Mouse (Mus musculus): Measurements from ENCODE around the gene E330021D16Rik.
"Not testable (repeated sequence)": the region's sequence is repeated elsewhere in the genome, so short reads cannot be mapped to it uniquely, and the experiment has no call there.

Gene E330021D16Rik

DNA sequence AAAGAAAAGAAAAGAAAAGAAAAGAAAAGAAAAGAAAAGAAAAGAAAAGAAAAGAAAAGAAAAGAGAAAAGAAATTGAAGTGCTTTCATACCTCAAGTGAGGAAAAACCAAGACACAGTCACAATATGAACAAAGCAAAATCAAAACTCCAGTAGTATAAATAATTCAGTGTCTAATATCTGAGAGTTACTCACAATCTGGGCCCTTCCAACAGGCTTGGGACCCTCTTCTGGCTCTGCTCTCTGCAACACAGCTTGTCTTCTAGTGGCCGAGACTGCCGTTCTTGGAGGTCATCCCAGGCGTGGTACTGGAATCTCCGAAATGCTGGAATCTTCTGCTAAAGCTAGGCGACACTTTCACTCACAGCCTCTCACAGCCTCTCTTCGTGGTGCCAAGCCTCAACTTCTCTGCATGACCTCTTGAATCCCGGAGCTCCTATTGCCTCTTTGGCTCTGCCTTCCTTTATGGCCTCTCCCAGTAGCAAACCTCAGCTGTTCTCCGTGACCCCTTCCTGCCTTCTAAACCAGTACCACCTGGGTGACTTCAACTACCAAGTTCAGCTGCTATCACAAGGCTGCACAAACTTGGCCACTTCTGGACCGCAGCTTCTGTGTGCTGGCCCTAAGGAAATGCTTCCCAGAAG, at the start of gene E330021D16Rik:
Gene E330021D16Rik (minus strand): TSS at position 437 of the 643 bp plus-strand sequence.
- DNase-seq (ENCODE audit: low read depth): peak; percentile 57

DNA sequence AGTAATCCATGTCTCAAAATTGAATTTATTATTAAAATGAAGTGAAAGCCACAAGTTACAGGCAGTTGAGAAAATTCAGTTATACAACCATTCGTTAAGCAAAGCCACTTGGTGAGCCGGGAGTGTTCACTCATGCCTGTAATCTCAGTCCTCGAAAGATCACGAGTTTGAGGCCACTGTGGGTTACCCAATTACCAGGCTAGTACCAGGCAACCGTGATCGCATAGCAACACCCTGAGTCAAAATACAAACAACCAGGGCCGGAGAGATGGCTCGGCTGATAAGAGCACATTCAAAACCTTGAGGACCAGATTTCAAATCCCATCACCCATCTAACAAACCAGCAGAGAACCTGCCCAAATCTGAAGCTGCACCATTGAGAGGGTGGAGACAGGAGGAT, 49.7 kb upstream of the E330021D16Rik start:
- DNase-seq (ENCODE audit: low read depth): peak; percentile 83

DNA sequence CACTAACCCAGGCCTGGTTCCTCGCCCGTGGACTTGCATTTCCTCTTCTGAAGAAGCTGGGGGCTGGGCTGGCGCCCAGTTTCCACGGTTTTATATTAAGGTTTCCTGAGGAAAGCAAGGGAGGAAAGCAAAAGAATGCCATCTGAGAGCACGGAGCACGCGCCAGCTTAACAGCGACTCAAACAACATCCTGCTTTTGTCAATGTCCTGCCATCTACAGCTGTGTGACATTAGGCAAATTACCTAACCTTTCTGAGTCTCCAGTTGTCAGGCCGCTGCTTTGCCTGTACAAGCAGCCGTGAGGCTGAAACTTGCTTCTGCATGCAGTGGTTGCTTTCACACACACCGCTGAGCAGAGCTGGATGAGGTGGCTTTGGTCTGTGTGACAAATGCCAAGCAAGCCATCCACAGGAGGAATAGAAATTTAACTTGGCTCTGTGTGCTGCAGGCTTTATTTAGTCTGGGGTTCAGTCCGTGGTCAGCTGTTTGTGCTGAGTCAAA, 48.8 kb upstream of the E330021D16Rik start:
- DNase-seq (ENCODE audit: low read depth): peak; percentile 75

DNA sequence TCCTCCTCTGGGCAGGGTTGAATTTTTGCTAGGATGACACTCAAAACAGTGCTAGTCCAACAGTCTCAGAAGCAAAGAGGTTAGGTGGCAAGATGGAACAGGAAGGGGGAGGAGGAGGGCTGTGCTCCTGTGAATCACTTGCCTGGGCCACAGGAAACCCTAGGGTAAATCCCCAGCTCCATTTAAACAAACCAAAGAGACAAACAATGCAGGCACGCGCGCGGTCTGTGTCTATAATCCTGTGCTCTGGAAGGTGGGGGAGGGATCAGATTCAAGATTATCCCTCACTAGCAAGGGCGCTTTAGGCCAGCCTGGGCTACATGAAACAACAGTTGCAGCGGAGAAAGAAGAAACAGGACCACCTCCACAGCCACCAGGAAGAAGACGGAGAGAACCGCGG, 48.1 kb upstream of the E330021D16Rik start:
- DNase-seq (ENCODE audit: low read depth): peak; percentile 90

DNA sequence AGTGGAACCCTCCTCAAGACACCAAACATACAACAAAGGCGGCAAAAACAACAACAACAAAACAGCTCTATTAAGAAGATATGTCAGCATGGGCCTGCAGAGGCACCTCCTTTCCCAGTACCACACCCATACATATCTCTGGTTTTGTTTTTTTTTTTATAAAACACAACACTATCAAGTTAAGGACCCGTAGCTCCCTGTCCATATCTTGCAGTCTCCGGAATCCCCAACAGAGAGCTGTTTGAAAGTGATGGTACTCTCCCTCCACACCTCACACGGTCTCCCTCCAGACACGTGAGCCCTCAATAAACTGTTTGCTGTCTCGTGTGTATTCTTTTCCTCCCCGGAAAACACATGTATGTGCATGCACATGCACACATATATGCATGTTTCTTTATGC, 43.8 kb upstream of the E330021D16Rik start:
- no peak for DNase-seq (ENCODE audit: low read depth)

DNA sequence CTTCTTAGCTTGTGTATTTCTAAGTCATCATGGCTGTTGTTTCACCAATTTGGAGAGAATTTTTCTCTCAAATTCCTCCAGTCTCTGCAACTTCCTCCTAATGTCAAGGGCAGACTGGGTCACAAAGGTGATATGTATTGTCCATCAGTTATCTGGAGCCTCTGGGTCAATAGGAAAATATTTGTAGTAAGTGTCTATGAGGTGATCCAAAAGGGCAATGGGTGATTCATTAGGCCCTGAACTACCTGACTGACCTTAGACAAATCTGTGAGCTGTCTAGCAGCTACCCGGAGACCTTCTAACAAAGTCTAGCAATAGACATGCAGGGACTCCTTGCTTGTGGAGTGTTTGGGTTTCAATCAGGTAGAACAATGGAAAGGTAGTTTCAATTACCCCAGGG, 40.9 kb upstream of the E330021D16Rik start:
- no peak for DNase-seq (ENCODE audit: low read depth)

DNA sequence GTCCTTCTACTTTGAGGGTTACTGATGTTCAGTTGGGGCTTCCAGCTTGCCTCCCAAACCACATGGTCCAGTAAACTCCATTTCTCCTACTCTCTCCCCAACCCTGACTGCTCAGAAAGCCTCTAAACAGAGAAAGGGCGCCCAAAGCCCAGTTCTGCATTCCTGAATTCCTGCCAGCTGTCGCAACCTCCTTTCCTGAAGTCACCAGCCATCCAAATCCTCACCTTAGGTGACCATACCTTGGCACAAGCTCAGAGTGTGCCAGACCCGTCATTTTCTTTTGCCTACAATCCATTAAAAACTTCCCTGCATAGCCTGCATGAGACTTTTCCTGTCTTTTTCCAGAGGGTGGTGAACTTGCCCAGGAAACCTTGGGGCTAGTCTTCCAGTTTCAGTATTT, 40.3 kb upstream of the E330021D16Rik start:
- DNase-seq (ENCODE audit: low read depth): no peak

DNA sequence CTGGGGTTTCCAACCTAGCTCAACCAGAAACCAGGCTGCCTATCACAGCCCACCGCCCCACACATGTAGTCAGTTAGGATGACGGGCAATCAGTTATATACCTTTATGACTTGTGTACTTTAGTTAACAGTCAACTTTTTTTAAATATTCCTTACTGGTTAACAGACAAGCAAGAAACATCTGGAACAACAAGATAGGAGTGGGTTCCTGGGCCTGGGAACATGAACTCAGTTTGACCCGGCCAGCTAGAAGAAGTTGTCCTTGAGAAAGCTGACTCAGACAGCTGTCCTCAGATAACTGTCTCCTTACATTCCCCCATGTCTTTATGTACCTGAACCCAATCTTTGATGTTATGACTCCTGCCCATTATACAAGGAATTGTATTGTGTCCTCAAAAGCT, 37.3 kb upstream of the E330021D16Rik start:
- no peak for DNase-seq (ENCODE audit: low read depth)

DNA sequence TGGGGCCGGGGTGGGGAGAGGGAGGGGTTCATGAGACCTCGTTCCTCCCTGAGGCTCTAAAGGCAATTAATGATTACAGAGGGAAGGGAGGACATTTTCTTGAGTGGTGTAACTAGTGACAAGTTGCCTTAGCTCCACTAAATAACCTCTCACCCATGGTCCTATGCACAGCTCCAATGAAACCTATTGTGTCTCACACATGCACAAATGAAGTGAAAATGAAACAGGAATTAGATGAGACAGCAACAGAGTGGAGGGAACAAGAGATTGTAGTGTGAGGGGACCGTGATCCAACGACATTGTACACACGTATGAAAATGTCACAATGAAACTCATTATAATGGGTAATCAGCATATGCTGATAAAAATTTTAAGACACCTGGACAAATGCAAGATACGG, 35.5 kb upstream of the E330021D16Rik start:
- DNase-seq (ENCODE audit: low read depth): peak; percentile 52

DNA sequence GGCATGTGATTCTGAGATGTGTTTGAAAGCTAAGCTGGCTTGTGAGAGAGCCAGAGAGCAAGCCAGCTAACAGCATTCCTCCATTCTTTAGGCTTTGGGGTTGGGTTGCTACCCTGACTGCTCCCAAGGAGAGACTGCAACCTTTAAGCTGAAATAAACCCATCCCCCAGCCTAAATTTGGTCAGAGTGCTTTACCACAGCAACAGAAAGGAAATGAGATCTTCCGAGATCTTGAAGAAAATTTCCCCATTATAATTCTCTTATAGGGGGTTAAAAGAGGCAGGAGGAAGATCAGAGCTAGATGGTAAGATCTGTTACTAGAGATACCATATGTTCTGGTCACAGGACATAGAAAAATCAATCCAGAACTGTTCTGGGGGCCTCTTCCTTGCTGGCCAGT, 34.6 kb upstream of the E330021D16Rik start:
- peak; percentile 84 for DNase-seq (ENCODE audit: low read depth)

DNA sequence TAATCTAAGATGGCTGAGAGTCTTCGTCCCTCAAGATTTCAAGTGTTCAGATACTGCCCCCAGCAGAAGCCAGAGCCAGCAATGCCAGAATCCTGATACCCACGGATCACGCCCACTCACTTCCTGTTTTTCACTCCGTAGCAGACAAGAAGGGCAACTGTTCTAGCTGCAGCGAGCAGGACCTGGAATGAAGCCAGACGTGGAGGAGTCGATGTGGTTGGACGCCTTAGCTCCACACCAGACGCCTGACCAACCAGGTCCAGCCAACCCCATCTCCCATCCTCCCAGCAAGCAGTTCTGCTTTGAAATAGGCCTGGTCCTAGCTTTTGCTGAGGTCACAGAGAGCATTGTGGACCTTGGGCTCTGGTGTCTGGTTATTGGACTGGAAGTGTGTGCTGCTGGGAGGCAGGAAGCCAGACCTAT, 33.9 kb upstream of the E330021D16Rik start:
- peak; percentile 83 for DNase-seq (ENCODE audit: low read depth)

DNA sequence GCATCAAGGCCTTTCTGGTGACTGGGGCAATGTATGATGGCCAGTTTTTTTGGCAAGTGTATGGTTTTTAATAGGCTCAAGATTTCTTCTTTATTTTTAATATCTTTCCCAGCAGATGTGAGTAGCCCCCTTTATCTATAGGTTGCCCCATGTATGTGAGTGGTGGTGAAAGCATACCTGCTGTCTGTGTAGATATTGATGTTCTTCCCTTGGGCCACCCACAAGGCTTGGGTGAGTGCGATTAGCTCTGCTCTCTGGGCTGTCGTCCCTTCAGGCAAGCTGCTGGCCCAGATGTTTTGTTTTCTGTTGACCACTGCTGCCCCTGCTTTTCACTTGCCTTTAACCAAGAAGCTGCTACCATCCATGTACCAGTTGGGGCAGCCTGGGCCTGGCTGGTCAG, 23.8 kb upstream of the E330021D16Rik start:
- DNase-seq (ENCODE audit: low read depth): not testable (repeated sequence)

DNA sequence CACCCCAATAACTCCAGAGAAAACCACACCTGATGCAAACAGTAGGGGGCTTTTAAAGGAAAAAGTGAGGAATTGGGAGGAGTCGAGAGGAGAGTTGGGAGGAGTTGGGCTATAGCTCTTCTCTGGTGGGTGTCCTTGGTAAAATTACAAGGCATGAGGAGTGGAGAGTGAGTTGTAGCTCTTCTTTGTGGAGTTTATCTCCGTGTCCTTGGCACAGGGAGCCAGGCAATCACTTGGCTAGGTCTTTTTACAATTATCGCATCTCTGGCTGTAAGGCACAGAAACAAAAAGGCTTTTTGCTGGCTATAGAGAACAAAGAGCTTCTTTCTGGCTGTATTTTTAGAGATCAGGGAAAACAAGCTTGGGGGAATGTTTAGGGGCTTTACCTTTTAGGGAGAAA, 20.8 kb upstream of the E330021D16Rik start:
- DNase-seq (ENCODE audit: low read depth): not testable (repeated sequence)

DNA sequence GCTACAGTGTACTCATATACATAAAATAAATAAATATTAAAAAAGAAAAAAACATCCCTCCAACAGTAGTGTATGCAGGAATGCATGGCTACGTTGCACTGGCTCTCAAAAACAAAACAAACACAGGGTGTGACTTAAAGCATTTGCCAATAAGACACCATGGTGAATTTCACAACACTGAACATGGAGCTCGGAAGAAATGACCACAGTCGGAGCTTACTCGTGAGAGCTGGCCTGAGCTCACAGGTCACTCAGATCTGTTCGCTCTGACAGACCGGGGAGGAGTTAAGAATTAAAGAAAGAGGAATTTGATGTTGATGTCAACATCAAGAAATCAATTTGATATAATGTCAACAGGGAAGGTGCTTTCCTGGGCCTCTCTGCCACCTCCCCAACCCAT, 18.2 kb upstream of the E330021D16Rik start:
- no peak for DNase-seq (ENCODE audit: low read depth)

DNA sequence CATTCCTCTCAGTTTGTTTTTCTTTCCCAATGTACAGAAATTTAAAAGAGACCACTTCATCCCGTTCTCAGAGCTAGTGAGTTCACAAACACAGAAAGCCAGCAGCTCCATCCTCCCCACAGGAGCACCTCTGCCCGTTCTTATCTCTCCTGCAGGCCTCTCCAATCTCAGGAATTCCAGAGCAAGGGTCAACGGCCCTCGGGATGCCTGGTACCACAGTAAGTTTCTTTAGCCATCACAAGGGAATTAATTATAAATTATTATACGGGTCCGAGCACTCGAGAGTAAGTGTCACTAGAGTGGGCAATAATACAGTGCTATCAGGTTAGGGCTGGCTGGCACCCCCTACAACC, 16.5 kb upstream of the E330021D16Rik start:
- DNase-seq (ENCODE audit: low read depth): no peak

DNA sequence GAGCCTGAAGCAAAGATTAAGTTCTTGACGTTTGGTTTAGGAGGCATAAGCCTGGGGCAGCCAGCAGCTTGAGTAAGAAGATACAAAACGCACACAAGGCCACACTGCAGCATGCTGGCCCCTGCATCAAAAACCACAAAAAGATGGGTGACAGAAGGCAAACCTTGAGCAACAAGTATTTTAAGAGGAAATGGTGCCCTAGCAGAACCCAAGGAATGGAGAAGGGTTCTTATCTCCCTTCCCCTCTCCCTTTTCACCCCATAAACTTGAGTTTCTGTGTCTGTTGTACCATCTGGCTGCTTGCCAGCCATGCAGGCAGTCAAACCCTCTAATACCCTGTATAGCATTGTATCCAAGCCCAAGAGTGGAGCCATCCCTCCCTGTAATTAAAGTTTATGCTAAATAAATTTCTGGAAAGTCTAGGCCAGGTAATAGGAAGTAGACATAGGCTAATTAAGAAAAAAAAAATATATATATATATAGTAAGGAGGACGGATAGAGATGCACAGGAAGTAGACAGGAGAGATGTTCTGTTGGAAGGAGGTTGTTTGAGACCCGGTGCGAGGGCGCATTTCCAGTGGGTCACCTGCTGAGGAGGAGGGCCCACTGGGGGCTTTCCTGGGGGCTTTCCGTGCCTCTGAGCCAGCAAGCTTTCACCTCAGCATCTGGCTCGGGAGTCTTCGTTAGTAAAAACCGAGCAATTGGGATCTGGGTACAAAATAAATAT, 16.0 kb upstream of the E330021D16Rik start:
- DNase-seq (ENCODE audit: low read depth): peak; percentile 43

DNA sequence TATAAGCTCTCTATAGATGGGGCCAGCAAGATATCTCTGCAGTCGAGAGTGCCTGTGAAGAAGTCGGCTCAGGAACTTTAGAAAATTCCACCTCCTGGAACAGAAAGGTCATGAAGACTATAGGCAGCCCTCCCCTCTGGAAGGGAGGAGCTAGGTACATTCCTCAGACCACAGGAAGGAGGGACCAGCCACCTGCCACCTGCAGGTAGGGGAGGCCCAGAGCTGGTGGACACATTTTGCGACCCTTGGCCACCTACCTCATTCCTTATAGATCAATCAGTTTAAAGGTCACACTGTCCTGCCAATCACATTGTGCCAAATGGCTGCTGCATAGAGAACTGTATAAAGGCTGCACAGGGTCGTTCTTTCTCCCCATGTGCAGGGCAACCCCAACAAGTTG, 14.1 kb upstream of the E330021D16Rik start:
- no peak for DNase-seq (ENCODE audit: low read depth)

DNA sequence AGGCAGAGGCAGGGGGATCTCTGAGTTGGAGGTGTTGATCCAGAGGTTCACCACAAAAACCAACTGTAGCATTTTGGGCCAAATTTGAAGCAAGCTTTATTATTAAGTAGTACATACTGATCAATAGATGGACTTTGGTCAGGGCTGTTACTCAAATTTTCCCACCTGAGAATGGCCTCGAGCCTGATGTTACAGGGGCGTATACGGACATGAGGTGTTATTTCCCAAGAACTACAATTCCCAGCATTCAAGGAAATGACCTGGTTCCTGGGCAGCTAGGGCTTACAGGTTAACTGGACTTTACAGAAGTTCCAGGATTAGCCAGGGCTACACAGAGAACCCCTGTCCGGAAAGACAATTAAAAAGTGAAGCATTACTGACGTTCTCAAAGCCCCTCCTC, 13.0 kb upstream of the E330021D16Rik start:
- DNase-seq (ENCODE audit: low read depth): no peak

DNA sequence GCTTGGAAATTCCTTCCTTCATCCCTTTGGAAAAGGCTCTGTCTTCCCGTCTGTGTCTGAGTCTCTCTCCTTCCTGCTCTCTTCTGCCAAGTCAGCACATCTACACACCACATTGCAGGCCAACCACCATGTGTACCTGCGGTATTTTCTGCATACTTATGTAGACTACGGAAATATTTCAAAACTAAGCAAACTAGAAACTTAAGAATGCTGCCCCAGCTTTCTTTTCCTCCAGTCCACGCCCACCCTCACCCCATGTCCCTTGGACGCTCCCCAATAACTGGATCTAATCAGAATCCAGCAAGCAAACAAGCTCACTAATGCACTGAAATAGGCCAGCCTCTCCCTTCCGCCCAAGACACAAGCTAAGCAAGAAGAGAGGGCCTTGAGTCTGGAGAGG, 11.9 kb upstream of the E330021D16Rik start:
- no peak for DNase-seq (ENCODE audit: low read depth)

DNA sequence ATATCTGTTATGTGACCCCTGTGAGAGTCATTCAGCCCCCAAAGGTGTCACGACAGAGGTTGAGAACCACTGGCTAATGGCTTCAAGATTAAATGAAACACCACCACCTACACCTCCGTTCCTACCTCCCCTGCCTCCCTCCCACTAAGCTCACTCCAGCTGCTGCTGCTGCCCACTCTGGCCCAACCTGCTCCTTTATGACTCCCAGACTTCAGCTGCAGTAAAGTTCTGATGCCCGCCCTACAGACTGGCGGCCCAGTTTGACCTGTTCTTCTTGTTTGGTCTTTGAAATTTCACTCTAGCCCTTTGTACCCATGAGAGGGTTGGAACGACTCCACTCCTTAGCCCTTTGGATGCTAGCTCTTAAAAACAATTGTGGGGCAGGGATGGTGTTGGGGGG, 10.6 kb upstream of the E330021D16Rik start:
- no peak for DNase-seq (ENCODE audit: low read depth)

DNA sequence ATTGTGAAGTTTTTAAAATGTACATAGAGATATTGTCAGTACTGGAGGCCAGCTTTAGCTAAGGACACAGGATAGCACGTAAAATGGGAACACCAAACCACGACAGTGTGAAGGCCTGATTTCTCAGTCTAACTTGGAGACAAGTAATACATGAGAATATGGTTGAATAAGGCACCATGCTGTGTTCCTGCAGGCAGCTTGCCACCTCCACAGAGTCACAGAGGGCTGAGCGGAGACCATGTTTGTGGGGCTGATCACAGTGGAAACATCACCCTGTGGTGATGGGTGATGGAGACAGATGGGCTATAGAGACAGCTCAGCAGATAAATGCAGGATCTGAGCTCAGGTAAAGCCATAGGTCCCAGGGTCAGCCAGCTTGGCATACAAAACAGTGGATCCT, 8.8 kb upstream of the E330021D16Rik start:
- no peak for DNase-seq (ENCODE audit: low read depth)

DNA sequence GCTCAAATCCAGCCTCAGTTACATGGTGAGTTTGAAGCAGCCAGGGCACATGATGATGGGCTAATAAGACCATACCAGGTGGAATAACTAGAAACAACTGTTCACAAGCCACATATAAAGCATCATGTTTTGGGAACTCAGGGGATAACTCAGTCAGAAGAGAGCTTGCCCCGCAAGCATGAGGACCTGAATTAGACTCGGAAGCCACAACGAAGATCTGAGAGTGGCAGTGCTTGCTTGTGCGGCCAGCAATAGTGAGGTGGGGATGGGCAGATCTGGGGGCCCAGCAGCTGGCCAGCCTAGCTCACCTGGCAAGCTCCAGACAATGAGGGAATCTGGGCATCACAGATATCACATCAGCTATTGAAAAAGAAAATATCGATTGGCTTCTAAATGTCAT, 7.8 kb upstream of the E330021D16Rik start:
- DNase-seq (ENCODE audit: low read depth): no peak

DNA sequence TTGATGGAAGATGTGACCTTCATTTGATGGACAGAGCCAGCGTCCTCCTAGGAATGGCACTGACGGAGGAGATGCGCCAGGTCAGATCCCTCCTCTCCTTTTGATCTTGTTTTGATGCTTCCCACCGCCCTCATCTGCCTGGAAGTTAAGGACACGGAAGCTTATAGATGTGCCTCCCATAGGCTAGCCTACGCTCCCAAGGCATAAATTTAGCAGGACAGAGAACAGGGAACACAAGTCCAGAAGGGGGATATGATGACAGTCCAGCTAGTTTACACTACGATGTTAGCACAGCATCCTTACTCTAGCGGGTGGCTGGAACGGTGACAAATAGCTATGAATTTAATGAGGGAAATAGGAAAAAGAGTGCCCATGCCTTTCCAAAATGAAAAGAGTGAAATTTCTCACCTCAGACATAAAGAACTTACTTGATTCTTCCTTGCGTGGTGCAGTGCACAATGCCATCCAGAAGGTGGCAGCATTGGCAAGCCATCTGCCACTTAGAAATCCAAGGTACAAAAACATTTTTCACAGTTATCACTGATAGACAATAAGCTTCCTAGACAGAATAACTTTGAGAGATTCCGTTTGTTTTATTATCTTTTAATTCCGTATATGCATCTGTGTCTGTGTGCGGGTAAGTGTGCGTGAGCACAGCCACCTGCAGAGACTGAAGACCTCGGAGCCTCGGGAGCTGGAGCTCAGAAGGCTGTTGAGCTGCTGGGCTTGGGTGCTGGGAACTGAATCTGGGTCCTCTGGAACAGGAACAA, 6.9 kb upstream of the E330021D16Rik start:
- DNase-seq (ENCODE audit: low read depth): peak; percentile 88

Measured in induced T-regulatory cell, adult 2 months (primary cell).